Mouse (Mus musculus) gastrocnemius, adult 2 months (tissue): Measurements from ENCODE around the gene Gm10717. TPM values are rescaled to one million over a fixed set of nuclear protein-coding genes. Genes with fewer than 3 reads are reported as not detected.
"Not testable (repeated sequence)": the region's sequence is repeated elsewhere in the genome, so short reads cannot be mapped to it uniquely, and the experiment has no call there.

Experiments used
- DNase-seq: peaks from one replicate; pipeline ENCODE4 v3.0.0; 2022
- H3K27ac ChIP-seq: fragments of 200-600 bp; 2 replicates; pipeline ENCODE4 v1.8.1; 2022; ENCODE audit warnings: mild to moderate bottlenecking
- H3K4me3 ChIP-seq: fragments of 200-600 bp; 2 replicates; pipeline ENCODE4 v1.8.1; 2022; ENCODE audit warnings: mild to moderate bottlenecking, moderate library complexity
- intact Hi-C: fragments of 180-260 bp; cut with DNase I; formaldehyde crosslinking; loops from one replicate; pipeline ENCODE4 v1.15.1; 2025
- long read RNA-seq, 2 experiments: library from polyadenylated mRNA; stranded (forward); transcript quantifications; one replicate each; pipeline ENCODE4 v2.0.0; 2021
- total RNA-seq, 2 experiments: library from RNA; stranded (reverse); gene quantifications; 2 replicates each; pipeline ENCODE4 v1.2.3; 2021

Gm10717 gene
- not detected for total RNA-seq
- long read RNA-seq, experiment 1, result 0 reads
- long read RNA-seq, experiment 2, result 0 reads

DNA sequence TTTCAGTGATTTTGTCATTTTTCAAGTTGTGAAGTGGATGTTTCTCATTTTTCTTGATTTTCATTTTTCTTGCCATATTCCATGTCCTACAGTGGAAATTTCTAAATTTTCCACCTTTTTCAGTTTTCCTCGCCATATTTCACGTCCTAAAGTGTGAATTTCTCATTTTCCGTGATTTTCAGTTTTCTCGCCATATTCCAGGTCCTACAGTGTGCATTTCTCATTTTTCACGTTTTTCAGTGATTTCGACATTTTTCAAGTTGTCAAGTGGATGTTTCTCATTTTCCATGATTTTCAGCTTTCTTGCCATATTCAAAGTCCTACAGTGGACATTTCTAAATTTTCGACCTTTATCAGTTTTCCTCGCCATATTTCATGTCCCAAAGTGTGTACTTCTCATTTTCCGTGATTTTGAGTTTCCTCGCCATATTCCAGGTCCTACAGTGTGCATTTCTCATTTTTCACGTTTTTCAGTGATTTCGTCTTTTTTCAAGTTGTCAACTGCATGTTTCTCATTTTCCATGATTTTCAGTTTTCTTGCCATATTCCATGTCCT, at the start of gene Gm10717:
TSS of gene Gm10717 (plus strand) at position 506 of the 556 bp plus-strand sequence.
- H3K4me3 ChIP-seq, H3K27ac ChIP-seq, intact Hi-C loops, DNase-seq: not testable (repeated sequence)

DNA sequence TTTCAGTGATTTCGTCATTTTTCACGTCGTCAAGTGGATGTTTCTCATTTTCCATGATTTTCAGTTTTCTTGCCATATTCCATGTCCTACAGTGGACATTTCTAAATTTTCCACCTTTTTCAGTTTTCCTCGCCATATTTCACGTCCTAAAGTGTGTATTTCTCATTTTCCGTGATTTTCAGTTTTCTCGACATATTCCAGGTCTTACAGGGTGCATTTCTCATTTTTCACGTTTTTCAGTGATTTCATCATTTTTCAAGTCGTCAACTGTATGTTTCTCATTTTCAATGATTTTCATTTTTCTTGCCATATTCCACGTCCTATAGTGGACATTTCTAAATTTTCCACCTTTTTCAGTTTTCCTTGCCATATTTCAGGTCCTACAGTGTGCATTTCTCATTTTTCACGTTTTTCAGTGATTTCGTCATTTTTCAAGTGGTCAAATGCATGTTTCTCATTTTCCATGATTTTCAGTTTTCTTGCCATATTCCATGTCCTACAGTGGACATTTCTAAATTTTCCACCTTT, 24.7 kb upstream of the Gm10717 start, which contains the start of gene Gm10722:
TSS of gene Gm10722 (plus strand) at position 478 of the 528 bp plus-strand sequence.
- DNase-seq, H3K4me3 ChIP-seq, H3K27ac ChIP-seq, intact Hi-C loops: not testable (repeated sequence)

DNA sequence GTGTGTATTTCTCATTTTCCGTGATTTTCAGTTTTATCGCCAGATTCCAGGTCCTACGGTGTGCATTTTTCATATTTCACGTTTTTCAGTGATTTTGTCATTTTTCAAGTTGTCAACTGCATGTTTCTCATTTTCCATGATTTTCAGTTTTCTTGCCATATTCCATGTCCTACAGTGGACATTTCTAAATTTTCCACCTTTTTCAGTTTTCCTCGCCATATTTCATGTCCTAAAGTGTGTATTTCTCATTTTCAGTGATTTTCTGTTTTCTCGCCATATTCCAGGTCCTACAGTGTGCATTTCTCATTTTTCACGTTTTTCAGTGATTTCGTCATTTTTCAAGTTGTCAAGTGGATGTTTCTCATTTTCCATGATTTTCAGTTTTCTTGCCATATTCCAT, 24.2 kb upstream of the Gm10717 start:
- DNase-seq, intact Hi-C loops, H3K4me3 ChIP-seq, H3K27ac ChIP-seq: not testable (repeated sequence)

DNA sequence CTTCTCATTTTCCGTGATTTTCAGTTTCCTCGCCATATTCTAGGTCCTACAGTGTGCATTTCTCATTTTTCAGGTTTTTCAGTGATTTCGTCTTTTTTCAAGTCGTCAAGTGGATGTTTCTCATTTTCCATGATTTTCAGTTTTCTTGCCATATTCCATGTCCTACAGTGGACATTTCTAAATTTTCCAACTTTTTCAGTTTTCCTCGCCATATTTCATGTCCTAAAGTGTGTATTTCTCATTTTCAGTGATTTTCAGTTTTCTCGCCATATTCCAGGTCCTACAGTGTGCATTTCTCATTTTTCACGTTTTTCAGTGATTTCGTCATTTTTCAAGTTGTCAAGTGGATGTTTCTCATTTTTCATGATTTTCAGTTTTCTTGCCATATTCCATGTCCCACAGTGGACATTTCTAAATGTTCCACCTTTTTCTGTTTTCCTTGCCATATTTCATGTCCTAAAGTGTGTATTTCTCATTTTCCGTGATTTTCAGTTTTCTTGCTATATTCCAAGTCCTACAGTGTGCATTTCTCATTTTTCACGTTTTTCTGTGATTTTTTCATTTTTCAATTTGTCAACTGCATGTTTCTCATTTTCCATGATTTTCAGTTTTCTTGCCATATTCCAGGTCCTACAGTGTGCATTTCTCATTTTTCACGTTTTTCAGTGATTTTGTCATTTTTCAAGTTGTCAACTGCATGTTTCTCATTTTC, 23.1 kb upstream of the Gm10717 start:
- H3K4me3 ChIP-seq, intact Hi-C loops, H3K27ac ChIP-seq: not testable (repeated sequence)
- DNase-seq, result peak; percentile 72

DNA sequence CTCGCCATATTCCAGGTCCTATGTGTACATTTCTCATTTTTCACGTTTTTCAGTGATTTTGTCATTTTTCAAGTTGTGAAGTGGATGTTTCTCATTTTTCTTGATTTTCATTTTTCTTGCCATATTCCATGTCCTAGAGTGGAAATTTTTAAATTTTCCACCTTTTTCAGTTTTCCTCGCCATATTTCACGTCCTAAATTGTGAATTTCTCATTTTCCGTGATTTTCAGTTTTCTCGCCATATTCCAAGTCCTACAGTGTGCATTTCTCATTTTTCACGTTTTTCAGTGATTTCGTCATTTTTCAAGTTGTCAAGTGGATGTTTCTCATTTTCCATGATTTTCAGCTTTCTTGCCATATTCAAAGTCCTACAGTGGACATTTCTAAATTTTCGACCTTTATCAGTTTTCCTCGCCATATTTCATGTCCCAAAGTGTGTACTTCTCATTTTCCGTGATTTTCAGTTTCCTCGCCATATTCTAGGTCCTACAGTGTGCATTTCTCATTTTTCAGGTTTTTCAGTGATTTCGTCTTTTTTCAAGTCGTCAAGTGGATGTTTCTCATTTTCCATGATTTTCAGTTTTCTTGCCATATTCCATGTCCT, 22.3 kb upstream of the Gm10717 start, which contains the start of gene Gm11168:
TSS of gene Gm11168 (plus strand) at position 553 of the 603 bp plus-strand sequence.
- H3K4me3 ChIP-seq, H3K27ac ChIP-seq, DNase-seq, intact Hi-C loops: not testable (repeated sequence)

DNA sequence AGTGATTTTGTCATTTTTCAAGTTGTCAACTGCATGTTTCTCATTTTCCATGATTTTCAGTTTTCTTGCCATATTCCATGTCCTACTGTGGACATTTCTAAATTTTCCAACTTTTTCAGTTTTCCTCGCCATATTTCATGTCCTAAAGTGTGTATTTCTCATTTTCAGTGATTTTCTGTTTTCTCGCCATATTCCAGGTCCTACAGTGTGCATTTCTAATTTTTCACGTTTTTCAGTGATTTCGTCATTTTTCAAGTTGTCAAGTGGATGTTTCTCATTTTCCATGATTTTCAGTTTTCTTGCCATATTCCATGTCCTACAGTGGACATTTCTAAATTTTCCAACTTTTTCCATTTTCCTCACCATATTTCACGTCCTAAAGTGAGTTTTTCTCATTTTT, 19.0 kb upstream of the Gm10717 start:
- H3K4me3 ChIP-seq, H3K27ac ChIP-seq, intact Hi-C loops, DNase-seq: not testable (repeated sequence)

DNA sequence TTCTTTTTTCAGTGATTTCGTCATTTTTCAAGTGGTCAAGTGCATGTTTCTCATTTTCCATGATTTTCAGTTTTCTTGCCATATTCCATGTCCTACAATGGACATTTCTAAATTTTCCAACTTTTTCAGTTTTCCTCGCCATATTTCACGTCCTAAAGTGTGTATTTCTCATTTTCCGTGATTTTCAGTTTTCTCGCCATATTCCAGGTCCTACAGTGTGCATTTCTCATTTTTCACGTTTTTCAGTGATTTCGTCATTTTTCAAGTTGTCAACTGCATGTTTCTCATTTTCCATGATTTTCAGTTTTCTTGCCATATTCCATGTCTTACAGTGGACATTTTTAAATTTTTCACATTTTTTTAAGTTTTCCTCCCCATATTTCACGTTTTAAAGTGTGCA, 18.6 kb upstream of the Gm10717 start:
- DNase-seq, result peak; percentile 15
- H3K27ac ChIP-seq, H3K4me3 ChIP-seq, intact Hi-C loops: not testable (repeated sequence)

DNA sequence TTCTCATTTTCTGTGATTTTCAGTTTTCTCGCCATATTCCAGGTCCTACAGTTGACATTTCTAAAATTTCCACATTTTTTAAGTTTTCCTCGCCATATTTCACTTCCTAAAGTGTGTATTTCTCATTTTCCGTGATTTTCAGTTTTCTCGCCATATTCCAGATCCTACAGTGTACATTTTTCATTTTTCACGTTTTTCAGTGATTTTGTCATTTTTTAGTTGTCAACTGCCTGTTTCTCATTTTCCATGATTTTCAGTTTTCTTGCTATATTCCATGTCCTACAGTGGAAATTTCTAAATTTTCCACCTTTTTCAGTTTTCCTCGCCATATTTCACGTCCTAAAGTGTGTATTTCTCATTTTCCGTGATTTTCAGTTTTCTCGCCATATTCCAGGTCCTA, 17.9 kb upstream of the Gm10717 start:
- H3K4me3 ChIP-seq, DNase-seq, intact Hi-C loops, H3K27ac ChIP-seq: not testable (repeated sequence)

DNA sequence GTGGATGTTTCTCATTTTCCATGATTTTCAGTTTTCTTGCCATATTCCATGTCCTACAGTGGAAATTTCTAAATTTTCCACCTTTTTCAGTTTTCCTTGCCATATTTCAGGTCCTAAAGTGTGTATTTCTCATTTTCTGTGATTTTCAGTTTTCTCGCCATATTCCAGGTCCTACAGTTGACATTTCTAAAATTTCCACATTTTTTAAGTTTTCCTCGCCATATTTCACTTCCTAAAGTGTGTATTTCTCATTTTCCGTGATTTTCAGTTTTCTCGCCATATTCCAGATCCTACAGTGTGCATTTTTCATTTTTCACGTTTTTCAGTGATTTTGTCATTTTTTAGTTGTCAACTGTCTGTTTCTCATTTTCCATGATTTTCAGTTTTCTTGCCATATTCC, 15.9 kb upstream of the Gm10717 start:
- H3K4me3 ChIP-seq, H3K27ac ChIP-seq, intact Hi-C loops, DNase-seq: not testable (repeated sequence)

DNA sequence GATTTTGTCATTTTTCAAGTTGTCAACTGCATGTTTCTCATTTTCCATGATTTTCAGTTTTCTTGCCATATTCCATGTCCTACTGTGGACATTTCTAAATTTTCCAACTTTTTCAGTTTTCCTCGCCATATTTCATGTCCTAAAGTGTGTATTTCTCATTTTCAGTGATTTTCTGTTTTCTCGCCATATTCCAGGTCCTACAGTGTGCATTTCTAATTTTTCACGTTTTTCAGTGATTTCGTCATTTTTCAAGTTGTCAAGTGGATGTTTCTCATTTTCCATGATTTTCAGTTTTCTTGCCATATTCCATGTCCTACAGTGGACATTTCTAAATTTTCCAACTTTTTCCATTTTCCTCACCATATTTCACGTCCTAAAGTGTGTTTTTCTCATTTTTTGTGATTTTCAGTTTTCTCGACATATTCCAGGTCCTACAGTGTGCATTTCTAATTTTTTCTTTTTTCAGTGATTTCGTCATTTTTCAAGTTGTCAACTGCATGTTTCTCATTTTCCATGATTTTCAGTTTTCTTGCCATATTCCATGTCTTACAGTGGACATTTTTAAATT, 13.1 kb upstream of the Gm10717 start:
- intact Hi-C loops, H3K4me3 ChIP-seq, DNase-seq, H3K27ac ChIP-seq: not testable (repeated sequence)

DNA sequence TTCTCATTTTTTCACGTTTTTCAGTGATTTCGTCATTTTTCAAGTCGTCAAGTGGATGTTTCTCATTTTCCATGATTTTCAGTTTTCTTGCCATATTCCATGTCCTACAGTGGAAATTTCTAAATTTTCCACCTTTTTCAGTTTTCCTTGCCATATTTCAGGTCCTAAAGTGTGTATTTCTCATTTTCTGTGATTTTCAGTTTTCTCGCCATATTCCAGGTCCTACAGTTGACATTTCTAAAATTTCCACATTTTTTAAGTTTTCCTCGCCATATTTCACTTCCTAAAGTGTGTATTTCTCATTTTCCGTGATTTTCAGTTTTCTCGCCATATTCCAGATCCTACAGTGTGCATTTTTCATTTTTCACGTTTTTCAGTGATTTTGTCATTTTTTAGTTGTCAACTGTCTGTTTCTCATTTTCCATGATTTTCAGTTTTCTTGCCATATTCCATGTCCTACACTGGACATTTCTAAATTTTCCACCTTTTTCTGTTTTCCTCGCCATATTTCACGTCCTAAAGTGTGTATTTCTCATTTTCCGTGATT, 12.4 kb upstream of the Gm10717 start, which contains the start of gene Gm10721:
TSS of gene Gm10721 (plus strand) at position 408 of the 547 bp plus-strand sequence.
- H3K4me3 ChIP-seq, intact Hi-C loops, H3K27ac ChIP-seq, DNase-seq: not testable (repeated sequence)

DNA sequence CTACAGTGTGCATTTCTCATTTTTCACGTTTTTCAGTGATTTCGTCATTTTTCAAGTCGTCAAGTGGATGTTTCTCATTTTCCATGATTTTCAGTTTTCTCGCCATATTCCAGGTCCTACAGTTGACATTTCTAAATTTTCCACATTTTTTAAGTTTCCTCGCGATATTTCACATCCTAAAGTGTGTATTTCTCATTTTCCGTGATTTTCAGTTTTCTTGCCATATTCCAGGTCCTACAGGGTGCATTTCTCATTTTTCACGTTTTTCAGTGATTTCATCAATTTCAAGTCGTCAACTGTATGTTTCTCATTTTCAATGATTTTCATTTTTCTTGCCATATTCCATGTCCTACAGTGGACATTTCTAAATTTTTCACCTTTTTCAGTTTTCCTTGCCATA, 9.9 kb upstream of the Gm10717 start, which contains the start of gene Gm10720:
TSS of gene Gm10720 (plus strand) at position 301 of the 400 bp plus-strand sequence.
- DNase-seq, H3K27ac ChIP-seq, H3K4me3 ChIP-seq, intact Hi-C loops: not testable (repeated sequence)

DNA sequence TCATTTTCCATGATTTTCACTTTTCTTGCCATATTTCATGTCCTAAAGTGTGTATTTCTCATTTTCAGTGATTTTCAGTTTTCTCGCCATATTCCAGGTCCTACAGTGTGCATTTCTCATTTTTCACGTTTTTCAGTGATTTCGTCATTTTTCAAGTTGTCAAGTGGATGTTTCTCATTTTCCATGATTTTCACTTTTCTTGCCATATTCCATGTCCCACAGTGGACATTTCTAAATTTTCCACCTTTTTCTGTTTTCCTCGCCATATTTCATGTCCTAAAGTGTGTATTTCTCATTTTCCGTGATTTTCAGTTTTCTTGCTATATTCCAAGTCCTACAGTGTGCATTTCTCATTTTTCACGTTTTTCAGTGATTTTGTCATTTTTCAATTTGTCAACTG, 9.3 kb upstream of the Gm10717 start:
- H3K27ac ChIP-seq, H3K4me3 ChIP-seq, intact Hi-C loops, DNase-seq: not testable (repeated sequence)

DNA sequence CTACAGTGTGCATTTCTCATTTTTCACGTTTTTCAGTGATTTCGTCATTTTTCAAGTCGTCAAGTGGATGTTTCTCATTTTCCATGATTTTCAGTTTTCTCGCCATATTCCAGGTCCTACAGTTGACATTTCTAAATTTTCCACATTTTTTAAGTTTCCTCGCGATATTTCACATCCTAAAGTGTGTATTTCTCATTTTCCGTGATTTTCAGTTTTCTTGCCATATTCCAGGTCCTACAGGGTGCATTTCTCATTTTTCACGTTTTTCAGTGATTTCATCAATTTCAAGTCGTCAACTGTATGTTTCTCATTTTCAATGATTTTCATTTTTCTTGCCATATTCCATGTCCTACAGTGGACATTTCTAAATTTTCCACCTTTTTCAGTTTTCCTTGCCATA, 8.1 kb upstream of the Gm10717 start, which contains the start of gene Gm10719:
TSS of gene Gm10719 (plus strand) at position 301 of the 400 bp plus-strand sequence.
- DNase-seq, H3K4me3 ChIP-seq, H3K27ac ChIP-seq, intact Hi-C loops: not testable (repeated sequence)

DNA sequence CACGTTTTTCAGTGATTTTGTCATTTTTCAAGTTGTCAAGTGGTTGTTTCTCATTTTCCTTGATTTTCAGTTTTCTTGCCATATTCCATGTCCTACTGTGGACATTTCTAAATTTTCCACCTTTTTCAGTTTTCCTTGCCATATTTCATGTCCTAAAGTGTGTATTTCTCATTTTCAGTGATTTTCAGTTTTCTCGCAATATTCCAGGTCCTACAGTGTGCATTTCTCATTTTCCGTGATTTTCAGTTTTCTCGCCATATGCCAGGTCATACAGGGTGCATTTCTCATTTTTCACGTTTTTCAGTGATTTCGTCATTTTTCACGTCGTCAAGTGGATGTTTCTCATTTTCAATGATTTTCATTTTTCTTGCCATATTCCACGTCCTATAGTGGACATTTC, 6.3 kb upstream of the Gm10717 start:
- intact Hi-C loops, H3K4me3 ChIP-seq, H3K27ac ChIP-seq: not testable (repeated sequence)
- DNase-seq, result peak; percentile 36

DNA sequence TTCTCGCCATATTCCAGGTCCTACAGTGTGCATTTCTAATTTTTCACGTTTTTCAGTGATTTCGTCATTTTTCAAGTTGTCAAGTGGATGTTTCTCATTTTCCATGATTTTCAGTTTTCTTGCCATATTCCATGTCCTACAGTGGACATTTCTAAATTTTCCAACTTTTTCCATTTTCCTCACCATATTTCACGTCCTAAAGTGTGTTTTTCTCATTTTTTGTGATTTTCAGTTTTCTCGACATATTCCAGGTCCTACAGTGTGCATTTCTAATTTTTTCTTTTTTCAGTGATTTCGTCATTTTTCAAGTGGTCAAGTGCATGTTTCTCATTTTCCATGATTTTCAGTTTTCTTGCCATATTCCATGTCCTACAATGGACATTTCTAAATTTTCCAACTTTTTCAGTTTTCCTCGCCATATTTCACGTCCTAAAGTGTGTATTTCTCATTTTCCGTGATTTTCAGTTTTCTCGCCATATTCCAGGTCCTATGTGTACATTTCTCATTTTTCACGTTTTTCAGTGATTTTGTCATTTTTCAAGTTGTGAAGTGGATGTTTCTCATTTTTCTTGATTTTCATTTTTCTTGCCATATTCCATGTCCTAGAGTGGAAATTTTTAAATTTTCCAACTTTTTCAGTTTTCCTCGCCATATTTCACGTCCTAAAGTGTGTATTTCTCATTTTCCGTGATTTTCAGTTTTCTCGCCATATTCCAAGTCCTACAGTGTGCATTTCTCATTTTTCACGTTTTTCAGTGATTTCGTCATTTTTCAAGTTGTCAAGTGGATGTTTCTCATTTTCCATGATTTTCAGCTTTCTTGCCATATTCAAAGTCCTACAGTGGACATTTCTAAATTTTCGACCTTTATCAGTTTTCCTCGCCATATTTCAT, 5.1 kb upstream of the Gm10717 start:
- H3K27ac ChIP-seq, intact Hi-C loops, H3K4me3 ChIP-seq: not testable (repeated sequence)
- peak; percentile 21 for DNase-seq
